Mouse (Mus musculus) cerebellum, adult 8-10 months (tissue): ENCODE measurements at regions not wholly inside any gene's neighbourhood (a gene's known extent, or its start where the extent isn't known, plus 50 kb on each side); places are given as distances from the start of the nearest gene placed in this dataset.

Source experiments
- DNase-seq: peaks from one replicate; pipeline ENCODE4 v3.0.0; 2022

DNA sequence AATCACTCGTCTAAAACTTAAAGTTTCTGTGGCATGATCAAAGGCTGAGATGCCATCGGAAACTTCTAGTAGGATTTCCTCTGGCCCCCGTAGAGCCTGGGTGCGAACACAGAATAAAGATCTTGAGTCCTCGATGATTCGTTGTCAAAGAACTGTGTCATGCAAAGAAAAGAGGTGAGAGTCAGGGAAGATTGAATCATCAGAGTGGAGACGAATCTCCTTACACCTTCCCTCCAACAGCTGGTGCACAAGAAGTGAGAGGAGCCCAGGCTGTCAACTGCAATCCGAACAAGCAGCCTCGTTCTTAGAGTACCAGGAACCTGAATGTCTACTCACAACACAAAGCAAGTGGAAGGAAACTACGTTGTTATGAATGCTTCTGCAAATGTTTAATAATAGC, 52.7 kb upstream of the Atp2b1 start:
- DNase-seq: no peak

DNA sequence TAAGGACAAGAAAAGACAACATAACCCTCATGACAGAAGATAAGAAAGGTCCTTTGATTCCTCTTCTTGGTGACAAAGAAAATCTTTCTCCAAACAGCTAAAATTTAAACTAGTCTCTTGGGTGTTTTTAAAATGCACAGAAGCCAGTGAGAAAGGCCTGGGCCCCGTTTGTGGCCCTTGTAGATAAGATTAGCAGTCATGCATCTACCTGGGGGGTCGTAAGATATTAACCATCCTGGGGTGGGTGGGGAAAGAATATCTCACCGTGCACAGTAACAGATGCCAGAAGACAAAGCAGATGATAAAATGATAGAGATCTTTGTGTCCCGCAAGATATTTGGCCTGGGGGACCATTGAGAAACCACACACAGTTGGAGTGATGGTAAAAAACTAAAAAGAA, 51.5 kb upstream of the Atp2b1 start:
- no peak for DNase-seq

DNA sequence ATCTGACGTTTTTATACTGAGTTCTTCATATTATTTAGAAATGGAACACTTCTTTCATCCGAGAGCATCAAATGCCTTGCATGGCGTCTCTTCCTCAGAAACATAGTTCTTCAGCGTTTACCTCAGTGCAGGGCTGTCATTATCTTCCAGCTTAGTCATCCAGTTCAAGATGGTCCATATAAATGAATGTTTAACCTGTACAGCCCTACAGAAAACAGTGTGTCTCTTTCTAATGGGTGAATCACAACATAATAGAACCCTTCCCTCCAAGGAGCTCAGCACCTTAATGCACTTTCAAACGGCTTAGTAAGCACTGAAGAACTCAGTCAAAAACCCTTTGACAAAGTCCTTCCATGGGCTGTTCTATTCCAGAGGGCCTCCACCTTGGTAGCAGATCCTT, 49.8 kb upstream of the Atp2b1 start:
- DNase-seq: no peak
